Mouse (Mus musculus): ENCODE measurements around the gene Cckbr.

DNA sequence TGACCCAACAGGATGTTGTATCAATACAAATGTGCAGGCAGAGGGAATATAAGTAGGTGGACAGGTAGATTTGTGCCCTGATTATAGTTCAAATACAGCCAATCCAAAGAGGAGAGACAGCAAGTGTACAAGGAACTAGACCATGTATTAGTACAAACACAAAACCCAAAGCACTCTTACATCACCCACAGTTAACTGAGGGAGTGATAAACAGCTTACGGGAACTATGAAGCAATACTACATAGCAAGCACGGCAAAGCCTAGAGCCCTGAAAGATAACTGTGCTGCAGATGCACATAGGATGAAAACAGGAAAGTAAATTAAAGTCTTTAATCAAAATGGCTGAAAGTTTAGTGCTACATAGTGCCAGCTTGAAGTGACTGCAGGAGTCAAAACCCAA lies 37.8 kb upstream of the Cckbr start:
- TF ChIP-seq CTCF (IDR thresholded peaks at IDR 0.05; ENCODE audit: control insufficient read depth, insufficient read depth, insufficient read length): no peak
- TF ChIP-seq USF1 (IDR thresholded peaks at IDR 0.05; ENCODE audit: low read depth): no peak
- TF ChIP-seq MAX (IDR thresholded peaks at IDR 0.05): no peak
- TF ChIP-seq MYOD1 (IDR thresholded peaks at IDR 0.05; ENCODE audit: control insufficient read depth, insufficient read length, low read depth): no peak
- TF ChIP-seq CEBPB (IDR thresholded peaks at IDR 0.05; ENCODE audit: low read depth): no peak
